Mouse (Mus musculus) cortical plate, adult 2 months (tissue): ENCODE data around the gene Arid1b. TPM values are rescaled to one million over a fixed set of nuclear protein-coding genes. Genes with fewer than 3 reads are reported as not detected.

Source experiments
- H3K27ac ChIP-seq: fragments of 200-500 bp; 2 replicates; pipeline ENCODE4 v1.5.1; 2012; ENCODE audit warnings: low read length, control low read depth, inconsistent platforms; ENCODE audit not compliant: insufficient read depth
- H3K4me1 ChIP-seq: fragments of 200-500 bp; 2 replicates; pipeline ENCODE4 v1.6.1; 2011; ENCODE audit warnings: low read length; ENCODE audit not compliant: control insufficient read depth, insufficient read depth
- H3K4me3 ChIP-seq: fragments of 200-500 bp; 2 replicates; pipeline ENCODE4 v1.5.1; 2011; ENCODE audit warnings: mild to moderate bottlenecking, low read length, control low read depth; ENCODE audit not compliant: insufficient read depth
- CTCF ChIP-seq: fragments of 200-500 bp; IDR thresholded peaks from 2 replicates; pipeline ENCODE4 v1.5.1; 2011; ENCODE audit warnings: mild to moderate bottlenecking, control low read depth, low read length; ENCODE audit not compliant: insufficient read depth; ENCODE audit errors: extremely low read depth
- POLR2A ChIP-seq: fragments of 200-500 bp; IDR thresholded peaks from 2 replicates; pipeline ENCODE4 v1.6.1; 2011; ENCODE audit warnings: mild to moderate bottlenecking, low read length, control low read depth; ENCODE audit not compliant: insufficient read depth; ENCODE audit errors: extremely low read depth
- polyA plus RNA-seq: library from polyadenylated mRNA; depleted of rRNA; stranded (reverse); fragments of >200 nt; gene quantifications from 2 replicates; pipeline ENCODE4 v1.2.3, GENCODE M21; 2012

The Arid1b gene
- polyA plus RNA-seq, 1 experiment = 22.8 TPM

DNA sequence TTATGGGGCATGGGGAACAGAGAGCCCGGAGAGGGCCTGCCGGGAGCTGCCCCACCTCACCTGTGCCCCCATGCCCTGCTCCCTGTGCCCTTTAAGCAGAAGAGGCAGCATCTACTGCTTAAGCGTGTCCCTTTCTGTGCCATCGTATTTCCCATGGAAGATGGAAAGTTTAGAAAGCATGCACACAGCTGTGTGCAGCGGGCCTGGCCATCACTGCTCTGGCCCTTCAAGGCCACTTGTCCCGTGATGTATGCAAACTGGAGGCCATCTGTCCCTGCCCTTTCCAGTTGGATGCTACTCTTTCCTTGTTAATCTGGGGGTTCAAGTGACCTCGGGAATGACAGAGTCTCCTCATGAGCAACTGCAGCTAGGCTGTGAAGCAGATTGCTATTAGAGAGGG, 163.5 kb downstream of the Arid1b start:
- no peak overlapping the region for H3K27ac ChIP-seq
- no peak overlapping the region for H3K4me3 ChIP-seq
- TF ChIP-seq CTCF = no peak
- TF ChIP-seq POLR2A = no peak
- H3K4me1 ChIP-seq = peaks cover 3% of the 10 kb centered on the region; the same call in 1 of the 2 replicates

DNA sequence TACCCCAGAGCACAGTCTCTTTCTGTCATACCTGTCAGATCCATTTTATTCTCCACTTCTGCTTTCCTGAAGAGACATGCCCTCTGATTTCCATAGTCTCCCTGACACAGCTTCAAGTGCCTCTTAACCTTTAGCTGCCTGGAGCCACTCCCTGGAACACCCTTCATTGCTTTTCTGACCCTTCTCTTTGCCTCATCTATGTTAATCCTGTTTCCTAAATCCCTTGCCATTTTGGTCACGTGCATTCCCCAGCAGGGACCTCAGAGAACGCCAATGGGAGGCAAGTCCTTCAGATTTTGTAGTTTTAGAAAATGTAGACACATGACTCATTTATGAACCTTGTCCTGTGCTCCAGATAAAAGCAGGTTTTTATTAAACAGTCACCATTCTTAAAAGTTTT, 168.4 kb downstream of the Arid1b start:
- H3K4me3 ChIP-seq = no peak overlapping the region
- peaks cover 13% of the 10 kb centered on the region for H3K4me1 ChIP-seq
- no peak for TF ChIP-seq POLR2A
- no peak for TF ChIP-seq CTCF
- H3K27ac ChIP-seq = no peak overlapping the region

DNA sequence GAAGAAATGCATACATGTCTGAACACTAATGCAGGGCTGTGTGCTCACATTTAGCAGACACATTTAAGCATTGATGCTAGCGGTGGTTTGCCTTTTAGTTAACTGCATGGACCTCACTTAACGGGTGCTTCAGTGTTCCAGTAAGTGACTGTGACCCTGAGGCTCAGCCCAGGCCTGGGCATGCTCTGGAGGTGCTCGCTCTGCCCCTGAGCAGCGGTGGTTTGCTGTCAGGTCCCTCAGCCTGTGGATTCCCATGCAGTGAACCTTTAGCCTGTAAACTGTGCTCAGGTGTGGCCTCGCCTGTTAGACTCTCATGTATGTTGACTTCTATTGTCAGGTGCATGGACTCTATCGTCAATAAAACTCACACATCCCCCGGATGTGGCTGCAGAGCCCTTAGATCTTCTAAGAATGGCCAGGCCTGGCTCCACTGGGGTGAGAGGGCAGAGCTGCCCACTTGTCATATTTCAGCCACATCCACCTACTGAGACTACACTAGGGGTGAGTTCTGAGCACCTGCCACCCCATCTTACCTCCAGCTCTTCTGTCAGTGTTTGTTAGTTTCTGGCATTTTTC, 169.2 kb downstream of the Arid1b start:
- no peak overlapping the region for H3K4me3 ChIP-seq
- H3K27ac ChIP-seq = no peak overlapping the region
- no peak for TF ChIP-seq POLR2A
- TF ChIP-seq CTCF = no peak
- H3K4me1 ChIP-seq = peaks cover 13% of the 10 kb centered on the region

DNA sequence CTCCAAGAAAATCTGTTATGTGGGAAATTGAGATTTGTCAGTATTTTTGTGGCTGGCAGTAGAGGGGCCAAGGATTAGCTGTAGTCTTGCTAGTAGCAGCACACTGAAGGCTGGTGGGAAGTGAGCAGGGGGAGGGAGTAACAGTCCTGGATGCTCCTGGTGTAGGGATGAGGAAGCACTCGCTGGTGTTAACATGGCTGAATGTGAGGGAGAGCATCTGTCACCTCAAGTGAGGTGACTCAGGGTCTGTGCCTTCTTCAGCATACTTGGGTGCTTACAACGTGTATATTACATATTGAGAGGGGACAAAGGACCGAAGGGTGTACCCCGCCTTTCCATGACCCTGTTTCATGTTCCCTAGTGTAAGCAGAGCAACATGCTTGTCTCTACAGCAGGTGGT, 170.7 kb downstream of the Arid1b start:
- H3K4me1 ChIP-seq = peaks cover 19% of the 10 kb centered on the region
- TF ChIP-seq POLR2A (no peak), CTCF (no peak)
- H3K4me3 ChIP-seq = 0 out of 2 replicates have a peak overlapping the region, but pooled peaks have one; percentile 10
- no peak overlapping the region for H3K27ac ChIP-seq

DNA sequence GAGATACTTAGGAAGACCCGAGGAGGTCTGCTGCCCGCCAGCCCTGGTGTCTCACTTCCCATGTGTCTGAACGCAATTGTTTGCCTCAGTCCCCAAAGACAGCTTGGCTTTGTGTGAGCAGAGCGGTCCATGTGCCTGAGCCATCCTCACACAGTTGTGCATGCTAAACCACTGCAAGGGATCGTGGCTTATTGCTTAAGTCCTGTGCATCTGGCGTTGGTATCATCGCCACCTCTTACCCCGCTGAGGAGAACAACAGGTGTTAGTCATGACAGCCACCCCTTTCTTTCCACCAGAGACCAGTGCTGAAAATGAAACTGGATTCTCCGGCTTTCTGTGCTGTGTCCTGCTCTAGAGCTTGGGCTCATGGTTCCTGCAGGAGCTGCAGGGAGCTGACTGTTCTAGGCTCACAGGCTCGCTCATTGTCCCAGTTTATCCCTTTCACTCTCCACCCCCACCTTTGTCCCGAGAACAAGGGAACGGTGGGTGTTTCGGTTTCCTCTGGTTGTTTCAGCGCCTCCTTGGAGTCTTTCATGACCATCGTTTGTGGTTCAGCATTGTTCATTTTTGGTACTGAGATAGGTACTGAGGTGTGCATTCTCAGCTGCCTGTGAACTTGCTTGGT, 171.2 kb downstream of the Arid1b start:
- Histone ChIP-seq H3K4me3 (peak overlapping the region; percentile 10; the same call in 1 of the 2 replicates), H3K27ac (no peak overlapping the region), H3K4me1 (peaks cover 22% of the 10 kb centered on the region)
- no peak for TF ChIP-seq CTCF
- no peak for TF ChIP-seq POLR2A

DNA sequence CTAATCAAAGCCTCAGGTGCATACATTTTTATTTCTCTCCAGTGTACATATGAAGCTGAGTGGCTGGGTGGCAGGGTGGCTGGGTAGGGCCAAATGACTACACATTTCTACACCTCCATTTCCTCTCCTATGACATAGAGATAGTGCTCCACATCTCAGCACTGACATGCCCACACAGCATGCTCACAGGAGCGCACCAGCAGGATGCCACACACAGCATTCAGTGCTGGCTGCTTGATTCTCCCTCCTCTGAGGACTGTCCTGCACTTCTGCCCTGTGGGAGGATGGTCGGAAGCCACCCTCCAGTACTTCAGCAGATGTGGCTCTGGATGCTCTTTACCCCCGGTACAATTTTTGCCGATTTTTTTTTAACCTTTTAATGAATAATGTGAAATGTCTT, 172.0 kb downstream of the Arid1b start:
- Histone ChIP-seq H3K4me1 (peaks cover 22% of the 10 kb centered on the region), H3K4me3 (no peak overlapping the region), H3K27ac (no peak overlapping the region)
- TF ChIP-seq CTCF (no peak), POLR2A (no peak)

DNA sequence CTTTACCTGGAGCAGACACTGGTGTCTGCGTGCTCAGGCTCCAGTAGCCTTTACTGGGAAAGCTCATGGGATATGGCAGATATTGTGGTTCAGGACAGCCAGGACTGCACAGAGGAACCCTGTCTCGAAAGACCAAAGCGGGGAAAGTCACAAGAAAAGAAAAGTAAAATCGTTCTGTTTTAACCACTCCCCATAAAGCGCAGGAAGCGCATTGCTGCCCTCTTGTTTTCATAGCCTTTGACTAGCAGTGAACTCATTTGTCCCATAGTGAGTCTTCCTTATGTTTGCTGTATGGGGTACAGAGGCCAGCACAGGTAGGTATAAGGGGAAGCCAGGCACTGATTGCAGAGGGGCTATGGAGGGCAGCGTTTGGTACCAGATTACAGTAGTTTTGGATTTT, 173.9 kb downstream of the Arid1b start:
- peaks cover 22% of the 10 kb centered on the region for H3K4me1 ChIP-seq
- H3K27ac ChIP-seq = no peak overlapping the region

DNA sequence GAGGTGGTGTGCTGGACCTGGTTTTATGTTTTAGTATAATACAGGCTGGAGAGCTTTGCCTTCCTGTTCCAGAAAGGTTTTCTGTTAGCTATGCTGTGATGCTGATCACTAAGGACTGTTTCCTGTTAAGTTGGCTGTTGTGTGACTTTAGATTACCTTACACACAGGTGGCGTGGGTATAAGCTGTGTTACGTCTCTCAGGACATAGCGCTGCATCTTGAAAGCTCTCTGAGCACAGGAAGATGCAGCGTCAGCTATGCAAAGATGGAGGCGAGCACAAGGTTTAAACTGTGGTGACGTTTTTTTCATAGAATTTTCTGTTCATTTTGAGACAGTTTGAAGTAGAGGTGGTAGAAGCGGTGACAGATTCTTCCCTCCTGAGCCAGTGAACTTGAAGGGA, 174.5 kb downstream of the Arid1b start:
- Histone ChIP-seq H3K27ac (no peak overlapping the region), H3K4me1 (peaks cover 23% of the 10 kb centered on the region), H3K4me3 (no peak overlapping the region)
- TF ChIP-seq CTCF (no peak), POLR2A (no peak)

More for the DNA sequence above, 173.9 kb downstream of the Arid1b start:
- no peak for TF ChIP-seq CTCF
- no peak for TF ChIP-seq POLR2A
- no peak overlapping the region for H3K4me3 ChIP-seq

DNA sequence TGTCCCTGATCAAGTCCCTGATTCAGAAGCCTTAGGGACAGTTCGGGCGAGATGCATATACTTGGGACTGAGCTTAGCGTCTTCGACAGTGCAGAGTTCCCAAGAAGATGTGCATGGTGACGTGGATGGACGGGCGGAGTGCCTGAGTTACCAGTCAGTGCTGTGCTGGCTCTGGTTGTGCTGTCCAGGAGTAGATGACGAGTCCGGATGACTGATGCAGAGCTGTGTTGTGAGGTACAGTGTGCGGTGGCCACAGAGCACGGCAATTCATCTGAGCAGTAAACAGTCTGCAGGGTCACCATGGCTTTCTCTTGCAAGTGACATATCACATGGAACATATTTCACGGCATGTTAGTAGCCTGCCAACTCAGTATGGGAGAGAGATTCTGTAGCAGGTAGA, 176.2 kb downstream of the Arid1b start:
- TF ChIP-seq POLR2A (no peak), CTCF (no peak)
- Histone ChIP-seq H3K27ac (no peak overlapping the region), H3K4me3 (no peak overlapping the region), H3K4me1 (peaks cover 19% of the 10 kb centered on the region)

DNA sequence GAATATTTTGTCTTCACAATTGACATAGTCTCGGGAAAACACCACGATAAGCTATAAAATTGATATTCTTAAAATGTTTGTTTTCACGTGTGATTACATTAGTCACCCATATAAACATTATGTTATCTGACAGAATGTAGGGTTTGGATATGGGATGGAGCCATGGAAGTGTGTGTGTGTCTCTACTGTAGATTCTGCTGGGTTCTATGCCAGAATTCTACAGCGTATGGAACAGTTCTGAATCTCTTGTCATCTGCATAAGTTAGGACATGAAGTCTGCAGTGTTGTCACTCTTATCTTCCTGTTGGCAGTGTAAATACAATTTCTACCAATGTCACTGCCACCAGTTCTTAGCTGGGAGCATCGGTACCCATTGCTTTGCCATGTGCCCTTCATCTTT, 177.3 kb downstream of the Arid1b start:
- Histone ChIP-seq H3K27ac (no peak overlapping the region), H3K4me1 (peaks cover 20% of the 10 kb centered on the region), H3K4me3 (no peak overlapping the region)
- TF ChIP-seq CTCF (no peak), POLR2A (no peak)
